Mouse (Mus musculus) midbrain, embryonic 12.5 days (tissue): Measurements from ENCODE around the gene Edem1. TPM values are rescaled to one million over a fixed set of nuclear protein-coding genes. Genes with fewer than 3 reads are reported as not detected.
"Not testable (repeated sequence)": the region's sequence is repeated elsewhere in the genome, so short reads cannot be mapped to it uniquely, and the experiment has no call there.

ENCODE experiments used
- ATAC-seq: fragments of 200-750 bp; cut with Nextera tagmentation; 2 replicates; pipeline ENCODE4 v1.8.0; 2017; ENCODE audit warnings: low read depth, moderate TSS enrichment, moderate library complexity; ENCODE audit not compliant: low FRiP score
- H3K27ac ChIP-seq: fragments of 300-500 bp; sonication (generic); replicated peaks from 2 replicates; pipeline ENCODE4 v1.5.1; 2016; ENCODE audit warnings: mild to moderate bottlenecking
- H3K27me3 ChIP-seq: fragments of 300-500 bp; sonication (generic); 2 replicates; pipeline ENCODE4 v1.6.1; 2016; ENCODE audit warnings: mild to moderate bottlenecking
- H3K36me3 ChIP-seq: fragments of 300-500 bp; sonication (generic); 2 replicates; pipeline ENCODE4 v1.6.1; 2016
- H3K4me1 ChIP-seq: fragments of 300-500 bp; sonication (generic); 2 replicates; pipeline ENCODE4 v1.6.1; 2016
- H3K4me2 ChIP-seq: fragments of 300-500 bp; sonication (generic); replicated peaks from 2 replicates; pipeline ENCODE4 v1.6.1; 2016; ENCODE audit warnings: mild to moderate bottlenecking, moderate library complexity
- H3K4me3 ChIP-seq: fragments of 300-500 bp; sonication (generic); 2 replicates; pipeline ENCODE4 v1.5.1; 2016; ENCODE audit warnings: mild to moderate bottlenecking
- H3K9ac ChIP-seq: fragments of 300-500 bp; sonication (generic); replicated peaks from 2 replicates; pipeline ENCODE4 v1.6.1; 2016; ENCODE audit warnings: mild to moderate bottlenecking, moderate library complexity
- H3K9me3 ChIP-seq: fragments of 300-500 bp; sonication (generic); 2 replicates; pipeline ENCODE4 v1.6.1; 2016; ENCODE audit warnings: mild to moderate bottlenecking
- WGBS: fragments of 180-500 bp; shearing (Covaris S2); methylation state at CpG from one replicate; pipeline ENCODE4 v1.1.7; 2016; 5-methylcytosine and 5-hydroxymethylcytosine counted together
- polyA plus RNA-seq: library from polyadenylated mRNA; unstranded; fragments of >200 nt; fragmentation: Nextera tagmentation; extraction: Ambion mirVana; gene quantifications from 2 replicates; pipeline ENCODE4 v1.2.1, GENCODE M21; 2016

Edem1 gene
- polyA plus RNA-seq, 1 experiment from 2014 or later, result 15.0 TPM

- H3K9me3 ChIP-seq, result no peaks in the 10 kb centered on the region
- H3K4me2 ChIP-seq, result no peak overlapping the region
- WGBS, result 92% methylated on average over 5 of the region's 5 CpGs
- no peak overlapping the region for H3K9ac ChIP-seq
- H3K27me3 ChIP-seq, result no peaks in the 10 kb centered on the region
- H3K36me3 ChIP-seq, result peaks cover 74% of the 10 kb centered on the region
- H3K4me1 ChIP-seq, result no peaks in the 10 kb centered on the region
- H3K27ac ChIP-seq, result no peak overlapping the region
- H3K4me3 ChIP-seq, result no peak overlapping the region
- ATAC-seq, result no peak
Observed at GRCm38 (mm10) chr6:108852986-108853385, 24.5 kb downstream of the Edem1 start.

DNA sequence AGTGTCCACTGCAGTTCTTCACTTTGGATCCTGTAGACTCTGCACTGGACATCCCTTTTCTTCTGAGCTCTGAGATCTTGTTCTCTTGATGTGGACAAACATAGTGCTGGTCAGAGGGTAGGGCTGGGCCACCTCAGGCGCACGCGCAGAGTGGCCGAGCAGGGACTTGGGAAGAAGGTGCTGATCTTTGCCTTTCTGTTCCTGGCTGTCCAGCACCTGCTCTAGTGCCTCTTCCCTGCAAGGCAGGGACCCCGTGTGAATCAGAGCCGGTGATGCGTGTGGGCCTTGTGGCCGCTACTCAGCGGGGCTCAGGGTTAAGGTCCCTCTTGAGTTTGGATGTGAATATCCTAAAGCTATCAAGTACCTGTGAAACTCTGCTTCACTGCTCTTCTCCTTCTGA, 30.1 kb downstream of the Edem1 start:
- Histone ChIP-seq H3K4me2 (no peak overlapping the region), H3K4me1 (no peaks in the 10 kb centered on the region), H3K36me3 (peaks cover 32% of the 10 kb centered on the region), H3K4me3 (no peak overlapping the region), H3K9ac (no peak overlapping the region), H3K9me3 (peaks cover 3% of the 10 kb centered on the region; the same call in 1 of the 2 replicates), H3K27ac (no peak overlapping the region), H3K27me3 (no peaks in the 10 kb centered on the region)
- ATAC-seq, result no peak
- WGBS, result 92% methylated on average over 9 of the region's 9 CpGs

DNA sequence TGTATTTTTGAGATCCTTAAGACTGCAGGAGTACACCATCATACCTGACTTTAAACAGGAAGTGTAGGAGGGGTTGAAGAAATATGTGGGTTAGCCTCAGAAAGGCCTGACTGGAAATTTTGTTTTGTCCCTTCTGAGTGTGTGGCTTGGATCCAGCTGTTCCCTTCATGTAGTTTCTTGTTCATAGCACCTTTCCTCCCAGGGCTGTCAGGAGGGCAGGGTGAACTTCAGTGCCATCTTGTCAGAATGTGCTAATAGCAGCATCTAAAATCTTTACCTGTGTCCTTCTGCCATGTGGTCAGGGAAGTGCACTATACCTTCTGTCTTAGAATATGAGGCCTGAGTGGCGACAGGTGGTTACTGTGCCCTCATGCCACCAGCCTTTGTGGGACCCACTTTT, 32.8 kb downstream of the Edem1 start:
- Histone ChIP-seq H3K9ac (no peak overlapping the region), H3K4me1 (no peaks in the 10 kb centered on the region), H3K4me3 (no peak overlapping the region), H3K36me3 (peaks cover 8% of the 10 kb centered on the region; the same call in 1 of the 2 replicates), H3K9me3 (peaks cover 3% of the 10 kb centered on the region; the same call in 1 of the 2 replicates), H3K27ac (no peak overlapping the region), H3K27me3 (no peaks in the 10 kb centered on the region), H3K4me2 (no peak overlapping the region)
- WGBS, result 100% methylated on average over 1 of the region's 1 CpGs
- ATAC-seq, result no peak

GRCm38 (mm10) chr6:108862548-108862947, 34.1 kb downstream of the Edem1 start:
- H3K27ac ChIP-seq, result no peak overlapping the region
- H3K9ac ChIP-seq, result no peak overlapping the region
- no peak for ATAC-seq
- no peaks in the 10 kb centered on the region for H3K27me3 ChIP-seq
- peaks cover 3% of the 10 kb centered on the region; the same call in 1 of the 2 replicates for H3K9me3 ChIP-seq
- H3K36me3 ChIP-seq, result 0 out of 2 replicates have a peak, but pooled peaks cover 3% of the 10 kb centered on the region
- H3K4me1 ChIP-seq, result no peaks in the 10 kb centered on the region
- no peak overlapping the region for H3K4me2 ChIP-seq
- WGBS, result 85% methylated on average over 2 of the region's 2 CpGs
- H3K4me3 ChIP-seq, result no peak overlapping the region

GRCm38 (mm10) chr6:108866317-108866716, 37.9 kb downstream of the Edem1 start:
- no peak overlapping the region for H3K4me3 ChIP-seq
- peaks cover 3% of the 10 kb centered on the region; the same call in 1 of the 2 replicates for H3K9me3 ChIP-seq
- H3K36me3 ChIP-seq, result 0 out of 2 replicates have a peak, but pooled peaks cover 3% of the 10 kb centered on the region
- no peak overlapping the region for H3K4me2 ChIP-seq
- no peak overlapping the region for H3K9ac ChIP-seq
- ATAC-seq, result no peak
- no peaks in the 10 kb centered on the region for H3K27me3 ChIP-seq
- H3K4me1 ChIP-seq, result no peaks in the 10 kb centered on the region
- no peak overlapping the region for H3K27ac ChIP-seq
- 87% methylated on average over 5 of the region's 5 CpGs for WGBS

DNA sequence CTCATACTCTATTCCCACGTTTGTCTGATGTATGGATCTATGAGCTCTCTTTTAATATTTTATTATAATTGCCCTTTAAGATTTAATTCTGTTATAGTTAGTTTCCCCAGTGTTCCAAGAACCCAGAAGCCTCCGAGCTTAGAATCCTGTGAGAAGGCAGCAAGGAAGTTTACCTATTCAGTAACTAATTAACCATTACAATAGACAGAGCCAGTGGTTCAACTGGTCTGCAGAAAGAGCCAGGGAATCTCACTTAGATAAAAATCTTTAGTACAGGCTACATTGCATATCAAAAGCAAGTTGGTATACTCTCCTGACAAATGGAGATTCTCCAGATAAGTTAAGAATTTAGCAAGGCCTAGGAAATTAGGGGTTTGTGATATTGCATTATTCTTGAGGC, 40.6 kb downstream of the Edem1 start:
- not testable (repeated sequence) for ATAC-seq, H3K9me3 ChIP-seq
- 57% methylated on average over 2 of the region's 2 CpGs for WGBS

DNA sequence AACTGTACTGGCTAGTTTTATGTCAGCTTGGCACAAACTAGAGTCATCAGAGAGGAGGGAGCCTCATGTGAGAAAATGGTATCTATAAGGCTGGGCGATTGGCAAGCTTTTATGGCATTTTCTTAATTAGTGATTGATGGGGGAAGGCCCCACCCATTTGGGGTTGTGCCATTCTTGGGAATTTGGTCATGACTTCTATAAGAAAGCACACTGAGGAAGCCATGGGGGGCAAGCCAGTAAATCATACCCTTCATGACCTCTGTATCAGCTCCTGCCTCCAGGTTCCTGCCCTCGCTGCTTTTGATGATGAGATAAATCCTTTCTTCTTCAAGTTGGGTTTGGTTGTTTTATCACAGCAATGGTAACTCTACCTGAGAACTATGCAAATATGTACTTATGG, 42.0 kb downstream of the Edem1 start:
- no peak overlapping the region for H3K9ac ChIP-seq
- no peak overlapping the region for H3K4me3 ChIP-seq
- H3K4me1 ChIP-seq, result no peaks in the 10 kb centered on the region
- H3K36me3 ChIP-seq, result no peaks in the 10 kb centered on the region
- WGBS, result 84% methylated on average over 2 of the region's 2 CpGs
- H3K27ac ChIP-seq, result no peak overlapping the region
- no peak overlapping the region for H3K4me2 ChIP-seq
- no peak for ATAC-seq
- no peaks in the 10 kb centered on the region for H3K9me3 ChIP-seq
- no peaks in the 10 kb centered on the region for H3K27me3 ChIP-seq

More for the DNA sequence above, 40.6 kb downstream of the Edem1 start:
- not testable (repeated sequence) for H3K4me2 ChIP-seq, H3K36me3 ChIP-seq, H3K27ac ChIP-seq, H3K27me3 ChIP-seq, H3K4me1 ChIP-seq, H3K9ac ChIP-seq, H3K4me3 ChIP-seq

- H3K36me3 ChIP-seq, result no peaks in the 10 kb centered on the region
- H3K27ac ChIP-seq, result no peak overlapping the region
- no peak for ATAC-seq
- H3K27me3 ChIP-seq, result no peaks in the 10 kb centered on the region
- 96% methylated on average over 4 of the region's 4 CpGs for WGBS
- H3K4me3 ChIP-seq, result no peak overlapping the region
- no peaks in the 10 kb centered on the region for H3K9me3 ChIP-seq
- H3K9ac ChIP-seq, result no peak overlapping the region
- no peak overlapping the region for H3K4me2 ChIP-seq
- H3K4me1 ChIP-seq, result no peaks in the 10 kb centered on the region; the same call in 1 of the 2 replicates
Observed at GRCm38 (mm10) chr6:108871251-108871650, 42.8 kb downstream of the Edem1 start.

- H3K4me2 ChIP-seq, result no peak overlapping the region
- no peak for ATAC-seq
- no peaks in the 10 kb centered on the region for H3K27me3 ChIP-seq
- no peak overlapping the region for H3K27ac ChIP-seq
- H3K4me1 ChIP-seq, result peaks cover 3% of the 10 kb centered on the region; the same call in 1 of the 2 replicates
- no peak overlapping the region for H3K4me3 ChIP-seq
- WGBS, result 84% methylated on average over 1 of the region's 1 CpGs
- no peaks in the 10 kb centered on the region for H3K9me3 ChIP-seq
- no peak overlapping the region for H3K9ac ChIP-seq
- no peaks in the 10 kb centered on the region for H3K36me3 ChIP-seq
Observed at GRCm38 (mm10) chr6:108875344-108875743, 46.9 kb downstream of the Edem1 start.

DNA sequence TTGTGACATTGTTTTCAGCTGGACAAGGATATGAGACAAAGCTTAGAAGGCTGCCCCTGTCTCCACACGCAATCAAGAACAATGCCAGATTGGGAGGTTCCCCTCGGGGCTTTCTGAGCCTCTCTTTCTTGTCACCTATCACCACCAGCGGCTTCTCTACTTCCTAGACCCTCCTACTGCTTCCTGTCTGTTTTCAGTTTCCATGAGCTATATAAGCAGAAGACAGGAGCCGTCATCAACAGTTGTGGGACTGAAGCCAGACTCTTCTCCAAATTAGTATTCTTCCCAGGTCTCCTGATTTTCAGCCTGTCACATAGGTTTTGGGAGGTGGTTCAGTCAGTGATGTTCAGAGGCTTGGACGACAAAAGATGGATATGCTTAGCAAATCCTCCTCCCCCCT, 47.6 kb downstream of the Edem1 start:
- H3K4me2 ChIP-seq, result peak overlapping the region; percentile 21; the same call in 1 of the 2 replicates
- no peaks in the 10 kb centered on the region for H3K9me3 ChIP-seq
- H3K9ac ChIP-seq, result no peak overlapping the region
- H3K4me1 ChIP-seq, result peaks cover 3% of the 10 kb centered on the region; the same call in 1 of the 2 replicates
- WGBS, result 38% methylated on average over 5 of the region's 5 CpGs
- H3K36me3 ChIP-seq, result no peaks in the 10 kb centered on the region
- H3K4me3 ChIP-seq, result no peak overlapping the region
- H3K27ac ChIP-seq, result 0 out of 2 replicates have a peak overlapping the region, but pooled peaks have one; percentile 17
- no peaks in the 10 kb centered on the region for H3K27me3 ChIP-seq
- peak; percentile 87 for ATAC-seq

- peak; percentile 51; the same call in 1 of the 2 replicates for ATAC-seq
Observed at GRCm38 (mm10) chr6:108876486-108876885, 48.0 kb downstream of the Edem1 start.

GRCm38 (mm10) chr6:108880368-108881013, 52.0 kb downstream of the Edem1 start:
- peaks cover 3% of the 10 kb centered on the region; the same call in 1 of the 2 replicates for H3K4me1 ChIP-seq
- H3K36me3 ChIP-seq, result no peaks in the 10 kb centered on the region
- H3K27me3 ChIP-seq, result no peaks in the 10 kb centered on the region
- 0 out of 2 replicates have a peak, but pooled peaks cover 2% of the 10 kb centered on the region for H3K9me3 ChIP-seq
- no peak overlapping the region for H3K4me3 ChIP-seq
- no peak overlapping the region for H3K9ac ChIP-seq
- H3K27ac ChIP-seq, result no peak overlapping the region
- H3K4me2 ChIP-seq, result no peak overlapping the region
- no peak for ATAC-seq
- WGBS, result 90% methylated on average over 4 of the region's 4 CpGs

More at GRCm38 (mm10) chr6:108876486-108876885, 48.0 kb downstream of the Edem1 start:
- no peaks in the 10 kb centered on the region for H3K36me3 ChIP-seq
- H3K27me3 ChIP-seq, result no peaks in the 10 kb centered on the region
- H3K4me2 ChIP-seq, result no peak overlapping the region
- H3K9me3 ChIP-seq, result 0 out of 2 replicates have a peak, but pooled peaks cover 2% of the 10 kb centered on the region
- no peak overlapping the region for H3K27ac ChIP-seq
- no peak overlapping the region for H3K9ac ChIP-seq
- 41% methylated on average over 2 of the region's 2 CpGs for WGBS
- no peak overlapping the region for H3K4me3 ChIP-seq
- H3K4me1 ChIP-seq, result peaks cover 3% of the 10 kb centered on the region; the same call in 1 of the 2 replicates
